Mouse (Mus musculus): ENCODE results near the gene Josd1. TPM values are rescaled to one million over a fixed set of nuclear protein-coding genes. Genes with fewer than 3 reads are reported as not detected.

Gene Josd1
- polyA plus RNA-seq, 1 experiment: 32.0 TPM

DNA sequence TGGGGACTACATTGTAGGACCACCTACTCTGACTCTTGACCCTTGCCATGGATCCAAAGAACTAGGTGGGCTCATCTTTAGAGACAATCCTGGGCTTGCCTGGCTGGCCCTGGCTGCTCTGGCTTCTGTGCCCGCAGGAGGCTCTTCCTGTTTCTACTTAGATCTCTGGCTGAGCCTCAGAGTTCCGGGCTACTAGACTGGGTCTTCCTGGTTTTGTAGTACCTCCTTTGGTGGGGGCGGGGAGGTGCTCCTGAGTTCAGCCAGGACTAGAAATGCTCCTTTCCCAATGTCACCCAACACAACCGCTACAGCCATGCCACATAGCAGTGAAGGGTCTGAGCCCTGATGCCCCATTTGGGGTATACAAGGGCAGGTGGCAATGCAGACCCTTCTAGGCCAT is 33.1 kb upstream of the Josd1 start:
- TF ChIP-seq CTCF (IDR thresholded peaks at IDR 0.05; ENCODE audit: borderline replicate concordance, insufficient read depth, low read length): no peak
- TF ChIP-seq POLR2A (IDR thresholded peaks at IDR 0.05; ENCODE audit: low read depth, low read length): no peak
- Histone ChIP-seq H3K27ac (ENCODE audit: insufficient read depth, low read length) (no peak overlapping the region), H3K4me1 (ENCODE audit: control insufficient read depth, insufficient read depth, low read length) (no peaks in the 10 kb centered on the region)

DNA sequence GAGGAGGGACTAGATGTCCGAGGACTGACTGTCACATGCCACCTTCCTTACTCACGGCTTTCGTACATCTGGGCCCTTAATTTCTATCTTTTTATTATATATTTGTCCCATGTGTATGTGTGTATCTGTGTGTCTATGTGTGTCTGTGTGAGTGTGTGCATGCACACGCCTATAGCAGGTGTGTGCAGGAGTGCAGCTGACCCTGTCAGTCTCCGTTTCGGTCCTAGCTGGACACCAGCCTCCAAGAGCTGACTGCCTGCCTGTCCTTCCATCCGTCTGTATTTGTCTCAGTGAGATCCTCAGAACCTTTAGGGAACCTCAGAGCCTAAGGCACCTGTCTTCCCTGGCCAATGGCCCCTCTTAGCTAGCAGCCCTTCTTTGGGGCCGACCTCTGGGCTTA is 32.5 kb upstream of the Josd1 start:
- Histone ChIP-seq H3K27ac (ENCODE audit: insufficient read depth, low read length) (no peak overlapping the region), H3K4me1 (ENCODE audit: control insufficient read depth, insufficient read depth, low read length) (no peaks in the 10 kb centered on the region), H3K4me3 (ENCODE audit: insufficient read depth, low read length) (no peak overlapping the region)
- TF ChIP-seq CTCF (IDR thresholded peaks at IDR 0.05; ENCODE audit: borderline replicate concordance, insufficient read depth, low read length) (no peak), POLR2A (IDR thresholded peaks at IDR 0.05; ENCODE audit: low read depth, low read length) (no peak)

More for the DNA sequence above, 33.1 kb upstream of the Josd1 start:
- H3K4me3 ChIP-seq (ENCODE audit: insufficient read depth, low read length): no peak overlapping the region

DNA sequence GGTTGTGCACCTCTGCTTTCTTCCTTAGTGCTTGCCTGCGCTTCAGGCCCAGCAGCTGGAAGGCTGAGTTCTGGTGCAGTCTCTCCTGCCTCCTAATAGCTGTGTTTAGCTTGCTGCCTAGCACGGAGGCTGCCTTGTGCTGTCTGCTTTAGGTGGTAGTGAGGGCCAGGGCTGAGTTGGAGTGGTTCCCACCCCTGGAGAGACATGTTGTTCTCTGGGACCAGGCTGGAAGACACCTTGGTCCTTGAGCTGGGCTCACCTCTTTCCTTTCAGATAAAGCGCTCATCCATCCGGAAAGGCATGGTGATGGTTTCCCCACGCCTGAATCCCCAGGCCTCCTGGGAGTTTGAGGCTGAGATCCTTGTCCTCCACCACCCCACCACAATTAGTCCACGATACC is 29.0 kb upstream of the Josd1 start:
- TF ChIP-seq CTCF (IDR thresholded peaks at IDR 0.05; ENCODE audit: borderline replicate concordance, insufficient read depth, low read length) (no peak), POLR2A (IDR thresholded peaks at IDR 0.05; ENCODE audit: low read depth, low read length) (no peak)
- H3K27ac ChIP-seq (ENCODE audit: insufficient read depth, low read length): no peak overlapping the region
- H3K4me1 ChIP-seq (ENCODE audit: control insufficient read depth, insufficient read depth, low read length): no peaks in the 10 kb centered on the region
- H3K4me3 ChIP-seq (ENCODE audit: insufficient read depth, low read length): no peak overlapping the region

DNA sequence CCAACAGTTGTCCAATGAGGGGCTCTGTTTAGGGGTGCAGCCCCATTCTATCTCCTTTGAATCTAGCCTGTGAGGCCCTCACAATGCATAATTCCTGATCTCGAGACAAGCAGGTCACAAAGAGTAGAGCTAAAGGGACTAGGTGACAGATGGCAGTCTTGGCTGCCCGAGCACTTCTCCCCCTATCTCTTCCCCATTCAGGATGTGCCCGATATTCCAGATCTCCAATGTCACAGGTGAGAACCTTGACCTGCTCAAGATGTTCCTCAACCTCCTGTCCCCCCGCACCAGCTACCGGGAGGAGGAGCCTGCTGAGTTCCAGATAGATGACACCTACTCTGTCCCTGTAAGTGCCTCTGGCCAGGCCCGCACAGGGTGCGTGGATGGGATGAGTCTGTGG is 27.9 kb upstream of the Josd1 start:
- no peaks in the 10 kb centered on the region for H3K4me1 ChIP-seq (ENCODE audit: control insufficient read depth, insufficient read depth, low read length)

DNA sequence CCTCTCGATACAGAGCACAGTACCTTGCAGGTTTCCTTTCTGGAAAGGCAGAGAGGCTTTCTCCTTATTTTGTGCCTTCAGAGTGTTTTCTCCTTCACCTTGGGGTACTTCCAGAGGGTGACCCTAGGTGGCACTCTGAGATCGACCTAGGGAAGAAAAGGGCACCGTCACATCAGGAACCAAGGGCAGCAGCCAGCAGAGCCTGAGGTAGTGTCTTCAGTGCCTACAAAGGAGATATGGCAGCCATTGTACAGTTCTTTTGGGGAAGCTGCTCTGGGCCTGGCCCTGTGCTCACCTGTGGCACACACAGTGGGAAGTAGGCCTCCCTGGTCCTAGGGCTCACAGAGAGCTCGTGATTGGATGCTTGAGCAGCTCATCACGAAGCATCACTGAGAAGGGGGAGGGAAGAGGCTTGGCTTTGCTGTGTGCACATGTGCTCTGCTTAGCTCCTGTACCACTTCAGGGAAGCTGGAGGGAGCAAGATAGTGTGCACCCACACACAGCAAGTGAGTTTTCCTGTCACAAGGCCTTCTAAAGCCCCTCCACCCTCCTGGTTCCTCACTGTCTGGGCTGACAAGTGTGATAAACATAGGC is 20.6 kb upstream of the Josd1 start:
- H3K4me3 ChIP-seq (ENCODE audit: insufficient read depth, low read length): no peak overlapping the region
- TF ChIP-seq POLR2A (IDR thresholded peaks at IDR 0.05; ENCODE audit: low read depth, low read length): no peak
- TF ChIP-seq CTCF (IDR thresholded peaks at IDR 0.05; ENCODE audit: borderline replicate concordance, insufficient read depth, low read length): no peak
- H3K27ac ChIP-seq (ENCODE audit: insufficient read depth, low read length): no peak overlapping the region
- no peaks in the 10 kb centered on the region for H3K4me1 ChIP-seq (ENCODE audit: control insufficient read depth, insufficient read depth, low read length)

More for the DNA sequence above, 27.9 kb upstream of the Josd1 start:
- TF ChIP-seq POLR2A (IDR thresholded peaks at IDR 0.05; ENCODE audit: low read depth, low read length) (no peak), CTCF (IDR thresholded peaks at IDR 0.05; ENCODE audit: borderline replicate concordance, insufficient read depth, low read length) (no peak)
- Histone ChIP-seq H3K27ac (ENCODE audit: insufficient read depth, low read length) (no peak overlapping the region), H3K4me3 (ENCODE audit: insufficient read depth, low read length) (no peak overlapping the region)

DNA sequence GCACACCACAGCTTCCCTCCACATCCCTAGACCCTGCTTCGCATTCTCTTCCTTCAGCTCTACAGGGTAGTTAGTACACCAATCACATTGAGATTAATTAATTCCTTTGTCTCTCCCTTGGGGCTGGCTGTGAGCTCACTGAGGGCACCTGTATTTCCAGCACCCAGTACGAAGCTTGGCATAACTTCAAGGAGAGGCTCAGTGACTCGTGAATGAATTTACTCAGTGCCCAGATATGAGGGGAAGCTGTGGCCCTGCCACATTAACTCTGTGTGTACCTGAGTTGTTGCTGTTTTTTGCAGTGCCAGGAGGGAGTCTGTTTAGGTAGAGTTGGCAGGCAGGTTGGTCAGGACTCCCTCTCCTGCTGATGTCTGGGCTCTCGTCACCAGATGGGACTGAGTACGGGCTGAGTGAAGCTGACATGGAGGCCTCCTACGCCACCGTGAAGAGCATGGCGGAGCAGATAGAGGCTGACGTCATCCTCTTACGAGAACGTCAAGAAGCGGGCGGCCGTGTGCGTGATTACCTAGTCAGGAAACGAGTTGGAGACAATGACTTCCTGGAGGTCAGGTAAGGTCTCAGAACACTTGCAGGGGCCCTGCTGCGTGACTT is 19.0 kb upstream of the Josd1 start:
- TF ChIP-seq POLR2A (IDR thresholded peaks at IDR 0.05; ENCODE audit: low read depth, low read length): no peak
- TF ChIP-seq CTCF (IDR thresholded peaks at IDR 0.05; ENCODE audit: borderline replicate concordance, insufficient read depth, low read length): no peak
- Histone ChIP-seq H3K4me1 (ENCODE audit: control insufficient read depth, insufficient read depth, low read length) (no peaks in the 10 kb centered on the region), H3K4me3 (ENCODE audit: insufficient read depth, low read length) (no peak overlapping the region), H3K27ac (ENCODE audit: insufficient read depth, low read length) (no peak overlapping the region)

DNA sequence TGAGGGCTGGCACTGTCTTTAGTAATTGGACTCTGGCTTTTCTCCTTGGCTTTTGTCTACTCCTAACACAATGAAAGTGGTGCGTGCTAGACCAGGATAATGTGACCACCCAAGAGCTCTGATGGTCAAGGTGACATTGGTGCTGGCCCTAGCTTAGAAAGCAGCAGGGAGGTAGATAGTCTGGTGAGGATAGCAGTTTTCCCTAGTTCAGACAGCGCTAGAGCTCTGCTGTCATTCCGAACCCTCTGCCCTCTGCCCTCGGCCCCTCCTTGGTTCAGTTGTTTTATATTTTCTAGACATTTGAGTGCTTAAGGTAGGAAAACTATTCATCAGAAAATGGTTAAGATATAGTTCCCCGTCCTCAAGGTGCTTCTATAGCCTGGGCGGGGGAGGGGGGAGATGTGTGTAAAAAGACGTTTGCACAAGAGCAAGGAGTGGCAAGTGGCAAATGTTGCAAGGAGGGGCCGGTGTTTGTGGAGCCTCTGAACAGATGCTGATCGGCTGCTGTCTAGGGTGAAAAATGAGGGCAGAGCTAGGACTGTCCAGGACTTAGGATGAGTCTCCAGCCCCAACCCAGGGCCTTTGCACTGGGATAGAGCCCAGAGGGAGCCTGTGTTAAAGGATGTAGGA is 10.0 kb upstream of the Josd1 start:
- Histone ChIP-seq H3K4me3 (ENCODE audit: insufficient read depth, low read length) (no peak overlapping the region), H3K4me1 (ENCODE audit: control insufficient read depth, insufficient read depth, low read length) (no peaks in the 10 kb centered on the region), H3K27ac (ENCODE audit: insufficient read depth, low read length) (no peak overlapping the region)
- no peak for TF ChIP-seq POLR2A (IDR thresholded peaks at IDR 0.05; ENCODE audit: low read depth, low read length)
- no peak for TF ChIP-seq CTCF (IDR thresholded peaks at IDR 0.05; ENCODE audit: borderline replicate concordance, insufficient read depth, low read length)

DNA sequence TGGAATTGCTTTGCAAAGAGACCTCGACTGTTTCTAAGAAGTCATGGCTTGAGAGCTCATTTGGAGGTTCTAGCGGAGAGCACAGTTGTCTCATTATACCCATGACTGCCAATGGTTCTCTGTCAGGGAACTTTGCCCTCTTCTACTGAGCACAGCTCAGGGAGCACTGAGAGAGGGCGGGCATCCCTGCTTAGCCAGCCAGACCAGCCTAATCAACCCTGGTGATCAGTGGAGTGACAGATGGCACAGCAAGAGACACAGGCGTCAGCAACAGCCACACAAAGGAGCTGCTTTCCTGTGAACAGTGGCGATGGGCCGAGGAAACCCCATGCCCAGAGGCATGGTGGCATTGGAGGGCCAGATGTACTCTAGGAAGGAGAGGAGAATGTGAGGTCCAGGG is 9.3 kb upstream of the Josd1 start:
- TF ChIP-seq POLR2A (IDR thresholded peaks at IDR 0.05; ENCODE audit: low read depth, low read length) (no peak), CTCF (IDR thresholded peaks at IDR 0.05; ENCODE audit: borderline replicate concordance, insufficient read depth, low read length) (no peak)

DNA sequence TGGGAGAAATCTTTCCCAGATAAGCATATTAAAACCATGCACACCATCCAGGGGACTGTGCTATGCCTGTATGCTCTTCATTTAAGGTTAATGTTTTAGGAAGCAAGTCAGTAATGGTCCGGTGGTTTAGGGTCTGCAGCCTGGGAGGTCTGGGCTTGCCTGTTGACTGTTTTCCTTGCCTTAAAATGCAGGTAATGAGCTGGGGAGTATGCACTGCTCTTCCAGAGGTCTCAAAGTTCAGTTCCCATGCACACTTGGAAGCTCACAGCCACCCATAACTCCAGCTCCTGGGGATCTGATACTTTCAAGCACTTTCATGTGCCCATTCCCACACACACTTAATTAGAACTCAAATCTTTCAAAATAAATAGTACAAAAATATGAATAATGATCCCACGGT is 8.8 kb upstream of the Josd1 start:
- no peak for TF ChIP-seq CTCF (IDR thresholded peaks at IDR 0.05; ENCODE audit: borderline replicate concordance, insufficient read depth, low read length)
- TF ChIP-seq POLR2A (IDR thresholded peaks at IDR 0.05; ENCODE audit: low read depth, low read length): no peak
- no peaks in the 10 kb centered on the region; the same call in 1 of the 2 replicates for H3K4me1 ChIP-seq (ENCODE audit: control insufficient read depth, insufficient read depth, low read length)
- no peak overlapping the region for H3K4me3 ChIP-seq (ENCODE audit: insufficient read depth, low read length)
- H3K27ac ChIP-seq (ENCODE audit: insufficient read depth, low read length): no peak overlapping the region

More for the DNA sequence above, 9.3 kb upstream of the Josd1 start:
- H3K4me1 ChIP-seq (ENCODE audit: control insufficient read depth, insufficient read depth, low read length): no peaks in the 10 kb centered on the region
- H3K27ac ChIP-seq (ENCODE audit: insufficient read depth, low read length): no peak overlapping the region
- no peak overlapping the region for H3K4me3 ChIP-seq (ENCODE audit: insufficient read depth, low read length)

DNA sequence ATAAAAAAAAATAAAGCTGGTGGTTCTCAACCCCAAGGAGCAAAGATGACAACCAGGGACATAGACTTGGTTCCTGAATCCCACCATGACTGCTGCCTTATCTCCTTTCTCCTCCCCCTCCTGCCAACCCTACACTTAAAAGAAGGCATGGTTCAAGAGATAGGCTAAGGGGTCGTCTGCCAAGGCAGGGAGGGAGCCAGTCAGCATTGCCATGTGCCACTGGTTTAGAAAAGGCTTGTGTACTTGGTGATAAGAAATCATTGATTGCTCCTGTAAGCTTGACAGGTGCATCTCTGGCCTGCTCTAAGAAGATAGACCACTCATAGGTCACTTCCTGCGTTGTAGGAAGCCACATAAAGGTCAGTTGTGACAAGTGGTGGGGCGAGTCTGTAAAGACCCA is 7.8 kb upstream of the Josd1 start:
- TF ChIP-seq POLR2A (IDR thresholded peaks at IDR 0.05; ENCODE audit: low read depth, low read length) (no peak), CTCF (IDR thresholded peaks at IDR 0.05; ENCODE audit: borderline replicate concordance, insufficient read depth, low read length) (no peak)
- no peaks in the 10 kb centered on the region; the same call in 1 of the 2 replicates for H3K4me1 ChIP-seq (ENCODE audit: control insufficient read depth, insufficient read depth, low read length)
- H3K4me3 ChIP-seq (ENCODE audit: insufficient read depth, low read length): no peak overlapping the region
- H3K27ac ChIP-seq (ENCODE audit: insufficient read depth, low read length): no peak overlapping the region
